Mouse (Mus musculus): ENCODE data around the gene 4933409G03Rik. TPM values are rescaled to one million over a fixed set of nuclear protein-coding genes. Genes with fewer than 3 reads are reported as not detected.
"Not testable (repeated sequence)": the region's sequence is repeated elsewhere in the genome, so short reads cannot be mapped to it uniquely, and the experiment has no call there.

Gene 4933409G03Rik
- total and polyA plus RNA-seq, 3 experiments = not detected

DNA sequence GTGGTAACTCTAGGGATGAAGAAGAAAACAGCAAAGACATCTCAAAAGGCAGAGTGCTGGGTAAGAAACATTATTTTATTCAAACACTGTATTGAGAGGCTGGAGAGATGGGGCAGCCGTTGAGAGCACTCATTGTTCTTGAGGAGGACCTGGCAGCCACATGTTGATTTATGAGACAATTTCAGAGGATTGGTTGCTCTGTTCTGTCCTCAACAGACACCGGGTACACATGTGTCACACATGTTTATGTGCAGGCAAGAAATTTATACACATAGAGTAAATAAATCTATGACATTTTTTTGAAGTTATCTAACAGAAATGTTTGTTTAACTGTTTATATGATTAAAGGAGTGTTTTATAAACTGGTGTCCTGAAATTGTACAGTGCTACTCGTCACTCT is 10.6 kb downstream of the 4933409G03Rik start:
- in situ Hi-C loops (cut with MboI; ENCODE audit: low pct_ligation_motif_present, low pct_unique_long_range_greater_than_20kb, low sequenced_read_pairs) (no loop called here), dilution Hi-C loops (cut with MboI; ENCODE audit: extremely low pct_ligation_motif_present, extremely low pct_unique_long_range_greater_than_20kb, low sequenced_read_pairs) (no loop called here)
- H3K27ac ChIP-seq (ENCODE audit: insufficient read depth, low read depth) = no peak overlapping the region
- no peak overlapping the region for H3K4me2 ChIP-seq (ENCODE audit: insufficient read depth, low read depth, poor library complexity, severe bottlenecking)
- no peaks in the 10 kb centered on the region for H3K27me3 ChIP-seq (replicated peaks)
- no peaks in the 10 kb centered on the region for H3K79me2 ChIP-seq (replicated peaks; ENCODE audit: control insufficient read depth, extremely low read depth, insufficient read depth, poor library complexity, severe bottlenecking)
- DNase-seq (ENCODE audit: extremely low read depth) = no peak
- H3K36me3 ChIP-seq (replicated peaks in 1 of 2; ENCODE audit: control insufficient read depth in 1 of 2, insufficient read depth in 1 of 2, low read length in 1 of 2) = no peaks in the 10 kb centered on the region
- H3K9ac ChIP-seq (ENCODE audit: insufficient read depth, low read depth) = no peak overlapping the region
- TF ChIP-seq RAD21 (IDR thresholded peaks at IDR 0.05; ENCODE audit: low read depth, low read length) = no peak
- TF ChIP-seq NELFE (IDR thresholded peaks at IDR 0.05; ENCODE audit: low read depth, low read length) = no peak
- TF ChIP-seq TCF12 (IDR thresholded peaks at IDR 0.05; ENCODE audit: low read depth, low read length) = no peak
- H3K9me3 ChIP-seq (replicated peaks; ENCODE audit: low read length) = peaks cover 19% of the 10 kb centered on the region
- no peak overlapping the region for H3K4me3 ChIP-seq (replicated peaks in 1 of 3; ENCODE audit: low read depth in 2 of 3, low read length in 2 of 3, poor library complexity in 1 of 3)
- no peaks in the 10 kb centered on the region for H3K4me1 ChIP-seq (ENCODE audit: control insufficient read depth in 1 of 2, insufficient read depth in 2 of 2)

DNA sequence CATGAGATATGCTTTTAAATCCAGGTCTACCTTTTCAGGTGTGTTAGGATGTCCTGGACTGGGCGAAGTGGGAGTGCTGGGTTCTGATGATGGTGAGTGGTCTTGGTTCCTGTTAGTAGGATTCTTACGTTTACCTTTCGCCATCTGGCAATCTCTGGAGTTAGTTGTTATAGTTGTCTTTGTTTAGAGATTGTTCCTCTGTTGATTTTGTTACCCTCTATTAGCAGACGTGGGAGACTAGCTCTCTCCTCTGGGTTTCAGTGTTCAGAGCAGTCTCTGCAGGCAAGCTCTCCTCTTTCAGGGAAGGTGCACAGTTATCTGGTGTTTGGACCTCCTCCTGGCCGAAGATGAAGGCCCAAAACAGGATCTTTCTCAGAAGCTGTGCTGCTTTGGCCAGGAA is 74.0 kb downstream of the 4933409G03Rik start, which contains the start of gene 4932414N04Rik:
Gene 4932414N04Rik, plus strand, starts transcription at position 301 of the 400 bp plus-strand sequence.
- in situ Hi-C loops (cut with MboI; ENCODE audit: low pct_ligation_motif_present, low pct_unique_long_range_greater_than_20kb, low sequenced_read_pairs) = not testable (repeated sequence)

More for the DNA sequence above, 74.0 kb downstream of the 4933409G03Rik start, which contains the start of gene 4932414N04Rik:
- H3K36me3 ChIP-seq (replicated peaks in 1 of 2; ENCODE audit: control insufficient read depth in 1 of 2, insufficient read depth in 1 of 2, low read length in 1 of 2); H3K9ac ChIP-seq (ENCODE audit: insufficient read depth, low read depth); H3K79me2 ChIP-seq (replicated peaks; ENCODE audit: control insufficient read depth, extremely low read depth, insufficient read depth, poor library complexity, severe bottlenecking); DNase-seq (ENCODE audit: extremely low read depth); dilution Hi-C loops (cut with MboI; ENCODE audit: extremely low pct_ligation_motif_present, extremely low pct_unique_long_range_greater_than_20kb, low sequenced_read_pairs); H3K27me3 ChIP-seq (replicated peaks); H3K4me1 ChIP-seq (ENCODE audit: control insufficient read depth in 1 of 2, insufficient read depth in 2 of 2); H3K4me3 ChIP-seq (replicated peaks in 1 of 3; ENCODE audit: low read depth in 2 of 3, low read length in 2 of 3, poor library complexity in 1 of 3); H3K27ac ChIP-seq (ENCODE audit: insufficient read depth, low read depth); H3K4me2 ChIP-seq (ENCODE audit: insufficient read depth, low read depth, poor library complexity, severe bottlenecking): not testable (repeated sequence)
- H3K9me3 ChIP-seq (replicated peaks; ENCODE audit: low read length) = peaks cover 10% of the 10 kb centered on the region

Other genes with a start within 250 kb of the 4933409G03Rik start
- not detected in 2 replicates for gene Stk39, start 110.1 kb upstream of the 4933409G03Rik start, total RNA-seq (2012; rRNA removed)
- gene Stk39, start 110.1 kb upstream of the 4933409G03Rik start, total RNA-seq (2014; rRNA removed) = not detected in 2 replicates
- gene Stk39, start 110.1 kb upstream of the 4933409G03Rik start, polyA plus RNA-seq (2012; ENCODE audit: insufficient read length, low read depth) = not detected in 2 replicates
- gene 4932414N04Rik, start 74.1 kb downstream of the 4933409G03Rik start, total RNA-seq (2012; rRNA removed) = not detected in 2 replicates
- gene 4932414N04Rik, start 74.1 kb downstream of the 4933409G03Rik start, total RNA-seq (2014; rRNA removed) = not detected in 2 replicates
- not detected in 2 replicates for gene 4932414N04Rik, start 74.1 kb downstream of the 4933409G03Rik start, polyA plus RNA-seq (2012; ENCODE audit: insufficient read length, low read depth)